Mouse (Mus musculus): Measurements from ENCODE around the gene Npy5r.

The Npy5r gene

GRCm38 (mm10) chr8:66687511-66688329 is at the start of gene Npy5r:
Gene Npy5r (minus strand): TSS chr8:66688128.
- peak; percentile 58 to 71 for DNase-seq (ENCODE audit: low spot score in 2 of 2)

- no peak for DNase-seq (ENCODE audit: low spot score in 2 of 2)
Observed at GRCm38 (mm10) chr8:66731957-66732356, 44.0 kb upstream of the Npy5r start.

GRCm38 (mm10) chr8:66729446-66729845 is 41.5 kb upstream of the Npy5r start:
- DNase-seq (ENCODE audit: low spot score in 2 of 2), result no peak

- peak in 1 of 2 experiments; percentile 33 for DNase-seq (ENCODE audit: low spot score in 2 of 2)
Observed at GRCm38 (mm10) chr8:66722835-66723234, 34.9 kb upstream of the Npy5r start.

GRCm38 (mm10) chr8:66714324-66714975 is 26.5 kb upstream of the Npy5r start:
- no peak for DNase-seq (ENCODE audit: low spot score in 2 of 2)

- DNase-seq (ENCODE audit: low spot score in 2 of 2), result no peak
Observed at GRCm38 (mm10) chr8:66698782-66699181, 10.9 kb upstream of the Npy5r start.

- no peak for DNase-seq (ENCODE audit: low spot score in 2 of 2)
Observed at GRCm38 (mm10) chr8:66698011-66698410, 10.1 kb upstream of the Npy5r start.

GRCm38 (mm10) chr8:66696970-66697843 is 9.3 kb upstream of the Npy5r start, which contains the start of gene Npy1r:
Gene Npy1r (plus strand): TSS chr8:66697192.
- peak; percentile 74 to 79 for DNase-seq (ENCODE audit: low spot score in 2 of 2)

- DNase-seq (ENCODE audit: low spot score in 2 of 2), result no peak
Observed at GRCm38 (mm10) chr8:66690402-66690801, 2.5 kb upstream of the Npy5r start.

GRCm38 (mm10) chr8:66688799-66689198 is 871 bp upstream of the Npy5r start:
- DNase-seq (ENCODE audit: low spot score in 2 of 2), result no peak

GRCm38 (mm10) chr8:66688395-66688794 is 467 bp upstream of the Npy5r start:
- DNase-seq (ENCODE audit: low spot score in 2 of 2), result no peak

GRCm38 (mm10) chr8:66681261-66681660 is 6.7 kb downstream of the Npy5r start:
- no peak for DNase-seq (ENCODE audit: low spot score in 2 of 2)

- DNase-seq (ENCODE audit: low spot score in 2 of 2), result no peak
Observed at GRCm38 (mm10) chr8:66630721-66631120, 57.2 kb downstream of the Npy5r start.
